Mouse (Mus musculus) stomach, embryonic 16.5 days (tissue): ENCODE data around the gene Plcb2. TPM values are rescaled to one million over a fixed set of nuclear protein-coding genes. Genes with fewer than 3 reads are reported as not detected.

ENCODE experiments used
- ATAC-seq: fragments of 200-750 bp; cut with Nextera tagmentation; 2 replicates; pipeline ENCODE4 v1.8.0; 2017; ENCODE audit warnings: moderate number of reproducible peaks, moderate TSS enrichment; ENCODE audit not compliant: insufficient read depth, low FRiP score
- H3K27ac ChIP-seq: fragments of 300-500 bp; sonication (generic); 2 replicates; pipeline ENCODE4 v1.5.1; 2014; ENCODE audit warnings: low read length
- H3K27me3 ChIP-seq: fragments of 300-500 bp; sonication (generic); 2 replicates; pipeline ENCODE4 v1.6.1; 2014; ENCODE audit warnings: low read length, control low read depth, mixed read lengths; ENCODE audit not compliant: control insufficient read depth, insufficient read depth
- H3K36me3 ChIP-seq: fragments of 300-500 bp; sonication (generic); 2 replicates; pipeline ENCODE4 v1.6.1; 2014; ENCODE audit warnings: low read length; ENCODE audit not compliant: control insufficient read depth, insufficient read depth
- H3K4me1 ChIP-seq: fragments of 300-500 bp; sonication (generic); 2 replicates; pipeline ENCODE4 v1.6.1; 2014; ENCODE audit warnings: low read length, control low read depth, mixed read lengths; ENCODE audit not compliant: control insufficient read depth, insufficient read depth
- H3K4me2 ChIP-seq: fragments of 300-500 bp; sonication (generic); 2 replicates; pipeline ENCODE4 v1.6.1; 2014; ENCODE audit warnings: low read depth, low read length, mixed read lengths
- H3K4me3 ChIP-seq: fragments of 300-500 bp; sonication (generic); replicated peaks from 2 replicates; pipeline ENCODE4 v1.5.1; 2014; ENCODE audit warnings: mild to moderate bottlenecking, low read length
- H3K9ac ChIP-seq: fragments of 300-500 bp; sonication (generic); 2 replicates; pipeline ENCODE4 v1.6.1; 2014; ENCODE audit warnings: low read length
- H3K9me3 ChIP-seq: fragments of 300-500 bp; sonication (generic); replicated peaks from 2 replicates; pipeline ENCODE4 v1.6.1; 2016; ENCODE audit warnings: low read length, control low read depth; ENCODE audit not compliant: control insufficient read depth
- WGBS: fragments of 180-500 bp; shearing (Covaris S2); extraction: QIAGEN DNeasy Blood & Tissue Kit; methylation state at CpG from one replicate; pipeline ENCODE4 v1.1.7; 2014; 5-methylcytosine and 5-hydroxymethylcytosine counted together
- polyA plus RNA-seq: library from polyadenylated mRNA; unstranded; fragments of >200 nt; fragmentation: Nextera tagmentation; extraction: Ambion mirVana; gene quantifications from 2 replicates; pipeline ENCODE4 v1.2.1, GENCODE M21; 2015

Plcb2 gene
- polyA plus RNA-seq, 1 experiment from 2014 or later: 1.4 TPM

DNA sequence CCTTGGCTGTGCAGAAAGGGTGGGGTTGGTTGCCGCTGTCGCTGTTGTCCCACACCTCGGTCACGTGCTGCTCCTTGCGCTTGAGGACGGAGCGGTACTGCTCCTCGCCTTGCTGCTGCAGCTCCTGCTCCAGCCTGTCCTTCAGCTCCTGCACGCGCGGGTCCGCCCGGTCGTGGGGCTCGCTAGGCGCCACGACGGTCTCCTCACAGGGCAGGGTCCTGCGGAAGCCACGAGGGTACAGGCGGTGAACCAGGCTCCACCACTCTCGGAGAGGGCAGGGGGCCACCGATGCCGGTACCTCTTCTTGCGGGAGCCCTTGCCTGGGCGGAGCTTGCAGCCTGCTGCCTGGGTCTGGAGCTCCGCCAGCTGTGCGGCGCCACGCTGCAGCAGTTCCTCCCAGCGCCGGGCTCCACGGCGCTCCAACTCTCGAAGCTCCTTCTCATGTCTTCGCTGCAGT is 17.2 kb downstream of the Plcb2 start:
- Histone ChIP-seq H3K27ac (no peak overlapping the region), H3K27me3 (peaks cover 64% of the 10 kb centered on the region), H3K9ac (peak overlapping the region; percentile 67), H3K4me1 (peaks cover 17% of the 10 kb centered on the region), H3K36me3 (no peaks in the 10 kb centered on the region), H3K4me2 (peak overlapping the region; percentile 86), H3K9me3 (no peaks in the 10 kb centered on the region), H3K4me3 (peak overlapping the region; percentile 45)
- peak; percentile 52 for ATAC-seq
- WGBS: 2% methylated on average over 36 of the region's 36 CpGs

DNA sequence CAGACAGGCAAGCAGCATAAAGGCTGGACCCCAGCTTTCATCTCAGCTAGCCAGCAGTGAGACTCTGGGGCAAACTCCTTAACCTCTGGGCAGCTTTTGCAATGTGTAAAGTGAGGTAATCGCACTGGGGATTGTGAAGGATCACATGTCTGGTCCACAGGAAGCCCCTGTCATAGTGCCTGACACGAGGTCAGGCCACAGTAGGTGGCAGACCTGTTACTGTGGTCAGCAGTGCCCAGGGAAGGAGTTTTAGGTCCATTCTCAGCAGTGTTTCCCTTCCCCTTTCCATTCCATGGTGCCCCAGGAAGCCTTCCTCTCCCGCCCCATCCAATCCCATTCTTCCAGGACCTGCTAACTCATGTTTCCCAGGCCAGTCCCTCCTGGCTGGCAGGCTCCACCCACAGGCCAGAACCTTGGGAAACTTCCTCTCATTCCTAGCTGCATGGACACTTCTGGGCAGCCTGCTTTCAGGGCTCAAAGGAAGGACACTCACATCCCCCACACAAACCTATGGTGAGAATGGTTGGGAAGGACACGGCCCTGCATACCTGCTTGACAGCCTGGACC is 18.5 kb downstream of the Plcb2 start:
- 45% methylated on average over 4 of the region's 4 CpGs for whole genome bisulfite sequencing
- Histone ChIP-seq H3K9ac (no peak overlapping the region), H3K27me3 (peaks cover 77% of the 10 kb centered on the region), H3K4me3 (no peak overlapping the region), H3K36me3 (no peaks in the 10 kb centered on the region), H3K4me2 (no peak overlapping the region), H3K27ac (no peak overlapping the region), H3K9me3 (no peaks in the 10 kb centered on the region), H3K4me1 (peaks cover 17% of the 10 kb centered on the region)
- ATAC-seq: no peak

DNA sequence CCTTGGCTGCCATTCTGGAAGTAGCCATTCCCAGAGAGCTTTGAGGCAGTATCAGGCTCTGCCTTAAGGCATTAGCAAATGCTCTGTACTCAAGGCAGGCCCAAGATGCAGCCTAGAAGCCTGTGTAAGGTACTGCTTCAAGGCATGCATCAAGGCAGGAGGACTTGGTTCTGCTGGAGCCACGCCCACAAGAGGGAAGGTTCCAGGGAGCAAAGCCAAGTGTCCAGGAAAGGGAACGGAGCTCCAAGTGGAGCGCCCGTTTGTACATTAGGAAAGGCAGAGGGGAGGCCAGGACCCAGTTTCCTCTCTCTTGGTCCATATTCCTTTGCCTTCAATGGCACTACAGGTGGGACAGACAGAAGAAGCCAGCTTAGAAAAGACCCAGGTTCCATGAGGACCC is 19.8 kb downstream of the Plcb2 start:
- Histone ChIP-seq H3K4me3 (no peak overlapping the region), H3K9me3 (no peaks in the 10 kb centered on the region), H3K36me3 (no peaks in the 10 kb centered on the region), H3K27ac (no peak overlapping the region), H3K4me2 (no peak overlapping the region), H3K4me1 (peaks cover 24% of the 10 kb centered on the region), H3K27me3 (peaks cover 90% of the 10 kb centered on the region), H3K9ac (no peak overlapping the region)
- WGBS: 77% methylated on average over 4 of the region's 4 CpGs
- ATAC-seq: no peak

DNA sequence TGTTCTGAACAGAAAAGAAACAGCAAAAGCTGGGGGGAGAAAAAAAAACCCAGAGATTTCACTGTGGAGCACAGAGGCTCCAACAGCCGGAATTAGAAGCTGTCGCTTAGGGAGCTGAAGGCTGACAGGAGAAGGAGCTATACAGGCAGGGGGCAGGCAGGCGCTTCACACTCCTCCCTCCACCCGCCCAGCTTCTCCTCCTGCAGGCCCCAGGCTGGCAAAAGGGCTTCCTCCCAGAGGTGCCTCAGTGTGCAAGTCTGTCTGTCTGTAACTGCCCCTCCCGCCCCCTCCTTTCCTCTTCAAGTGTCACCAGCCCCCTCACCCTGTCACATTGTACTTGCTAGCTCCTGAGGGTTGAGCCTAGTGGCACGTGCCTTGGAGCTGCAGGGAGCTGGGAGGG is 21.8 kb downstream of the Plcb2 start:
- Histone ChIP-seq H3K9ac (no peak overlapping the region), H3K36me3 (no peaks in the 10 kb centered on the region), H3K4me3 (no peak overlapping the region), H3K4me2 (no peak overlapping the region), H3K27ac (no peak overlapping the region), H3K4me1 (peaks cover 33% of the 10 kb centered on the region), H3K27me3 (peaks cover 96% of the 10 kb centered on the region), H3K9me3 (no peaks in the 10 kb centered on the region)
- no peak for ATAC-seq
- 11% methylated on average over 6 of the region's 6 CpGs for WGBS

DNA sequence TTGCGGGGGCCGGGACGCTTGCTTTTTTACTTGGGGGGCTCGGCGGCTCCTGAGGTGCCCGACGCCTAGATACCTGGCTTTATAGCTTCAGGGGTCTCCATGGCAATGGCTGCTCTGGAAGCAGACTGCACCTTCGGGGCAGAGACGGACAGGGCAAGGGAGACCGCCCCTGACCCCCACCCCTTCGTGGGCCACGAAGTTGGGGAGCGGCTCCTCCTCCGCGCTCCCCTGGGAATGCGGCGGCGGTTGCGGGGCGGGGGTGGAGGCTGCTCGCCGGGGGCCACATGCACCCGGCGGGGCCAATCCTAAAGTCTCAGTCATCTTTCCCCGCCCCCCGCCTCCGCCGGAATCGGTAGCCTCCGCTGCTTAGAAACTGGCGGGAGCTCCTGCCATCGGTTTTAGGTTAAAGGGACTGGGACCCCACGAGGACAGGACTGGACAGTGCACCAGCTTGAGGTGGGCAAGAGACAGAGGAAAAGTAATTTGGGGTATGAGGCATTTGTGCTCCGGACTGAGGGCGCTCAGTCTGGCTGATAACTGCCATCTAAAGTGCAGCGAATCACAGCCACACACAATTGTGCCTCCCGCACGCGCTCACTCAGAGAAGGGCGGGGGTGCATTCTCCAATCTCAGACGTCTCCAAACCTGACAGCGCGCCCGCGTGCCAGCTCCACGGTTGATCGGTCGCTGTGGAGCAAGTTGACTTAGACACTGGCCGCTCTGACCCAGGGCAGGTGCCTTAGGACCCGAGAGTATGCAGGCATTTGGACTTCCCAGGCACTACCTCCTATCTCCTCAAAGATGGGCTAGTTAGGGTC is 24.1 kb downstream of the Plcb2 start, which contains the start of gene Ankrd63:
TSS of gene Ankrd63 (minus strand) at position 51 of the 818 bp plus-strand sequence.
- no peaks in the 10 kb centered on the region for H3K36me3 ChIP-seq
- no peak for ATAC-seq
- WGBS: 2% methylated on average over 48 of the region's 50 CpGs
- peaks cover 23% of the 10 kb centered on the region for H3K4me1 ChIP-seq
- H3K9ac ChIP-seq: peak within 1 kb of the TSS; percentile 56
- peaks cover 90% of the 10 kb centered on the region for H3K27me3 ChIP-seq
- peak within 1 kb of the TSS; percentile 51 for H3K4me3 ChIP-seq
- H3K27ac ChIP-seq: no peak within 1 kb of the TSS
- peak within 1 kb of the TSS; percentile 81 for H3K4me2 ChIP-seq
- no peaks in the 10 kb centered on the region for H3K9me3 ChIP-seq

DNA sequence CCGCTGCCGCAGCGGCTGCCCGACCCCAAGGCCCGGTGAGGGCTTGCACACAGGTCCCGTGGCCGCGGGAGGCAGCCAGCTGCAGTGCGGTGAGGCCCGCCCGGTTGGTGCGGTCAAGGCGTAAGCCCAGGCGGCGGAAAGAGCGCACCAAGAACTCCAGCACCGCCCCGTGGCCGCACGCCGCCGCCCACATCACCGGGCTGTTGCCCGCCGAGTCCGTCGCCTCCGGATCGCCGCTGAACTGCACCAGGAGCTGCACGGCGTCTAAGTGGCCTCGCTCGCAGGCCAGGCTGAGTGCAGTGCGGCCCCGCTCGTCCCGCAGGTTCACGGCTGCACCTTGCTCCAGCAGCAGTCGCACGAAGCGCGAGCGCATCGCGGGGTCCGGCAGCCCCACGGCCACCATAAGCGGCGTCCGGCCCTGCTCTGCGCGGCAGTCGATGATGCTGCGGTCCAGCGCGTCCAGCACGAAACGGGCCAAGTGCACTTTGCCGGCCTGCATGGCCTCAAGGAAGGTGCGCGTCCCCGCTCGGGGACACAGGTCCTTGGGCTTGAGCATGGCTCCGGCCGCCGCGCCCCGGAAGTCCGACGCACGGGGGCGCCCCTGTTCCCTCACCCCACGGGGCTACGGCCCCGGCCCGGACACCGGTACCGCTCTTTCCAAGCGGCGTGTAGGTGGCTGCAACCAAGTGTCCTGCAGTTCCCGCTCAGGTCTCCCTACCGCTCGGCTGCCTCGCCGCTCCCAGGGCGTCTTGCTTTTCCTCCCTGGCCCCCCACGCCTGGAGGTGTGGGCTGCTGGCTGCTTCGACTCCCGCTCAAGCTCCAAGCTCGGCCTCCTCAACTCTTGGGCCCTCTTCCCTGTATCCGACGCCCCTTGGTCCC is 25.1 kb downstream of the Plcb2 start:
- peak overlapping the region; percentile 81 for H3K4me2 ChIP-seq
- H3K27ac ChIP-seq: no peak overlapping the region
- peak overlapping the region; percentile 56 for H3K9ac ChIP-seq
- WGBS: under 1% methylated on average over 92 of the region's 93 CpGs
- peaks cover 81% of the 10 kb centered on the region for H3K27me3 ChIP-seq
- no peaks in the 10 kb centered on the region for H3K9me3 ChIP-seq
- ATAC-seq: 0 out of 2 replicates have a peak, but pooled peaks have one; percentile 19
- peaks cover 24% of the 10 kb centered on the region for H3K4me1 ChIP-seq
- H3K4me3 ChIP-seq: peak overlapping the region; percentile 51
- H3K36me3 ChIP-seq: no peaks in the 10 kb centered on the region

DNA sequence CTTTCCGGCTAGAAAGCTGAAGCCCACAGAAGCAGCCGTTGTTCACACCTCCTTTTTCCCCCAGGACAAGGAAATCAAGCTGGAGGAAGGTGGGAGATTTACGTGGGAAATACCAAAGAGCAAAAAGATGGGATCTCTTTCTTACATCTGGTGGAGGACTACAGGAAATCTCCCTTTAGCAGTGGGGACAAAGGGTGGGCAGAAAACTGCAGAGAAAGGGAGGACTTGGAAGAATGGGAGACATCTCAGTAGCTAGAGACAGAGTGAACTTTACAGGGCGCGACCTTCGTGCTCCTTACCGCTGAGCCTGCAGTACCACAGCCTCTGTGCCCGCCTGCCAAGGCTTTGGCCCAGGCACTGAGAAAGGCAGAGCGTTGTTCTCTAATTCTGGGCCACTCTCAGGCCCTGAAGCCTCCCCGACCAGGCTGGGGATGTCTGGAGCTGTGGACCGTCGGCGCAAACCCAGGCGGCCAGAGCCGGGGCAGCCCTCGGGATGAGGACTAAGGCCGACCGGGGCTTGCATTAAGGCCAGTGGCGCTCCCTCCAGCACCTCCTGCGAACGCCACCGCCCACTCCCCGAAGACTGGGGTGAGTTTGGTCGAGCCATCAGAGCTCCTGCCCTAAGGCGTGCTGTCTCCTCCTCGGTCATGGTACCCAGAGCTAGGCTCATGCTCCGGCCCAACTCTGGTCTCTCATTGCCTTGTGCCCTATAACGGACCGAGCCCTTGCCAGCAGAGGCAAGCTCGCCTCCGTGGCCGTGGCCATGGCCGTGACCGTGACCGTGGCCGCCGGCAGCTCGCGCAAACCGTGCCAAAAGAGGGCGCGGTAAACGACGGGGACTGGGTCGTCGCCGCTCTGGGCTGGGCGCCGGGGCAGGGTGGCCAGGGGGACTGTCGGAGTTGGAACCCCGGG is 26.0 kb downstream of the Plcb2 start:
- Histone ChIP-seq H3K9me3 (no peaks in the 10 kb centered on the region), H3K36me3 (no peaks in the 10 kb centered on the region), H3K4me3 (peak overlapping the region; percentile 51), H3K4me1 (peaks cover 28% of the 10 kb centered on the region), H3K27ac (no peak overlapping the region), H3K27me3 (peaks cover 73% of the 10 kb centered on the region), H3K4me2 (peak overlapping the region; percentile 81), H3K9ac (peak overlapping the region; percentile 56; the same call in 1 of the 2 replicates)
- WGBS: 9% methylated on average over 51 of the region's 51 CpGs
- ATAC-seq: no peak

DNA sequence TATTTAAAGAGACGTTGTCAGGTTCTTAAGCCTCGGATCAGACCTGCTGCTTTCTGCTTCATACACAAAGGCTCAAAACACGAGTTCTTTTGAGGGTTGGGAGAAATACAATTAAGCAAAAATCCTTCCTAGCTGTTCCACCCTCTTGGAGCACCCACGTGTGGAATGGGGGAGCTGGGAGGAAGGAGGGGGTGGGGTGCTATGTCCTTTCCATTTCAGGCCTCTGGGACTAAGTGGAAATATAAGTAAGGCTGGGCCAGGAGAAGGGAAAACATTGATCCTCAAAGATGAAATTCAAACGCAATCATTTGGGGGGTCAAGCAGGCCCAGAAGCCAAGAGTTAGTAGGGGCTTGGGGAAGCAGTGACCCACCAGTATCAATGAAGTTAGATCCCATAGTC is 27.1 kb downstream of the Plcb2 start:
- Histone ChIP-seq H3K27ac (no peak overlapping the region), H3K27me3 (peaks cover 64% of the 10 kb centered on the region), H3K9ac (no peak overlapping the region), H3K36me3 (no peaks in the 10 kb centered on the region), H3K9me3 (no peaks in the 10 kb centered on the region), H3K4me2 (no peak overlapping the region), H3K4me3 (no peak overlapping the region), H3K4me1 (peaks cover 34% of the 10 kb centered on the region)
- WGBS: 18% methylated on average over 5 of the region's 5 CpGs
- no peak for ATAC-seq
